Mouse (Mus musculus): ENCODE data around the gene Smg6.

DNA sequence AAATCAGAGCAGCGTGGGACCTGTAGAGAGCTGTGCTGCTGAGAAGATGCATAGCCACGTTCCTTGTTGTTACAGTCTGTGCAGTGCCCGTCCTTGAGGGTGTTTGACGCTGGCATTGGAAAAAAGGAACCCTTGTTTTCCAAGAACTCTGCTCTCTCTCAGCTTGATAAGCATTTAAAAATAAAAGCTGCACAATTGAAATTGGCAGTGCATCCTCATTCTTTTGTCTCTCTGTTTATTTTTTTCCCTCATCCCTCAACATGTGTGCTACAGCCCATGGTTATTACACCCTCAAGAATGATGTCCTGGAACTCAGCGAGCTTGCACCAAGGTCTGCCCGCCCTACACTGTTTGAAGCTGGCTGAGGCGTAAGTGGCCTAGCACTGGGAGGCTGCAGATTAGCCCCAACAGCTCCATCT lies 89.8 kb downstream of the Smg6 start:
- TF ChIP-seq POLR2A (IDR thresholded peaks at IDR 0.05; ENCODE audit: borderline replicate concordance, extremely low read depth, low read depth, low read length): no peak
- TF ChIP-seq CTCF (IDR thresholded peaks at IDR 0.05; ENCODE audit: insufficient read depth, low read length): no peak

Measured in lung, adult 2 months (tissue).